Mouse (Mus musculus): ENCODE measurements around the gene Fer1l5. TPM values are rescaled to one million over a fixed set of nuclear protein-coding genes. Genes with fewer than 3 reads are reported as not detected.

Fer1l5 gene
- total and polyA plus RNA-seq, 3 experiments: 0.04 TPM; not detected in 2

GRCm38 (mm10) chr1:36445508-36445907, 73.4 kb downstream of the Fer1l5 start:
- Histone ChIP-seq H3K79me2 (replicated peaks; ENCODE audit: control insufficient read depth, insufficient read depth, low read length) (no peaks in the 10 kb centered on the region), H3K27me3 (ENCODE audit: control insufficient read depth, insufficient read depth, low read length) (no peaks in the 10 kb centered on the region), H3K36me3 (ENCODE audit: control insufficient read depth, insufficient read depth, low read length) (no peaks in the 10 kb centered on the region), H3K27ac (no peak overlapping the region), H3K4me1 (ENCODE audit: control insufficient read depth, insufficient read depth, low read length) (peaks cover 4% of the 10 kb centered on the region), H3K4me3 (peak overlapping the region; percentile 76), H3K9ac (ENCODE audit: low read depth, low read length) (no peak overlapping the region)
- no peak for DNase-seq
- WGBS: 37% methylated on average over 8 of the region's 8 CpGs
- intact Hi-C loops (cut with DNase I): loop anchor here (1.0 kb wide), 1 partner anchor 26 kb away; the partner anchor contains the start of gene Cnnm4
- TF ChIP-seq CTCF (IDR thresholded peaks at IDR 0.05) (no peak), EP300 (IDR thresholded peaks at IDR 0.05; ENCODE audit: insufficient read depth, low read depth, low read length) (no peak), POLR2A (IDR thresholded peaks at IDR 0.05; ENCODE audit: insufficient read depth, low read depth, low read length) (no peak)

GRCm38 (mm10) chr1:36446106-36446824, 74.2 kb downstream of the Fer1l5 start:
- TF ChIP-seq EP300 (IDR thresholded peaks at IDR 0.05; ENCODE audit: insufficient read depth, low read depth, low read length) (no peak), CTCF (IDR thresholded peaks at IDR 0.05) (no peak), POLR2A (IDR thresholded peaks at IDR 0.05; ENCODE audit: insufficient read depth, low read depth, low read length) (no peak)
- 60% methylated on average over 5 of the region's 5 CpGs for WGBS
- no peak for DNase-seq
- no peaks in the 10 kb centered on the region for H3K27me3 ChIP-seq (ENCODE audit: control insufficient read depth, insufficient read depth, low read length)
- no peak overlapping the region for H3K27ac ChIP-seq
- H3K4me1 ChIP-seq (ENCODE audit: control insufficient read depth, insufficient read depth, low read length): peaks cover 4% of the 10 kb centered on the region
- H3K4me3 ChIP-seq: no peak overlapping the region
- intact Hi-C loops (cut with DNase I): no loop called here
- H3K36me3 ChIP-seq (ENCODE audit: control insufficient read depth, insufficient read depth, low read length): no peaks in the 10 kb centered on the region
- no peak overlapping the region for H3K9ac ChIP-seq (ENCODE audit: low read depth, low read length)
- H3K79me2 ChIP-seq (replicated peaks; ENCODE audit: control insufficient read depth, insufficient read depth, low read length): no peaks in the 10 kb centered on the region

- Histone ChIP-seq H3K9ac (ENCODE audit: low read depth, low read length) (no peak overlapping the region), H3K27ac (no peak overlapping the region), H3K36me3 (ENCODE audit: control insufficient read depth, insufficient read depth, low read length) (no peaks in the 10 kb centered on the region), H3K4me3 (no peak overlapping the region), H3K4me1 (ENCODE audit: control insufficient read depth, insufficient read depth, low read length) (peaks cover 4% of the 10 kb centered on the region), H3K79me2 (replicated peaks; ENCODE audit: control insufficient read depth, insufficient read depth, low read length) (no peaks in the 10 kb centered on the region), H3K27me3 (ENCODE audit: control insufficient read depth, insufficient read depth, low read length) (no peaks in the 10 kb centered on the region)
- no peak for DNase-seq
- intact Hi-C loops (cut with DNase I): no loop called here
- WGBS: 84% methylated on average over 5 of the region's 5 CpGs
- TF ChIP-seq CTCF (IDR thresholded peaks at IDR 0.05) (no peak), EP300 (IDR thresholded peaks at IDR 0.05; ENCODE audit: insufficient read depth, low read depth, low read length) (no peak), POLR2A (IDR thresholded peaks at IDR 0.05; ENCODE audit: insufficient read depth, low read depth, low read length) (no peak)
Observed at GRCm38 (mm10) chr1:36446841-36447240, 74.8 kb downstream of the Fer1l5 start.

- no peak for DNase-seq
- WGBS: 76% methylated on average over 6 of the region's 6 CpGs
- no peak overlapping the region for H3K9ac ChIP-seq (ENCODE audit: low read depth, low read length)
- H3K27me3 ChIP-seq (ENCODE audit: control insufficient read depth, insufficient read depth, low read length): no peaks in the 10 kb centered on the region
- H3K4me3 ChIP-seq: no peak overlapping the region
- H3K27ac ChIP-seq: no peak overlapping the region
- no peaks in the 10 kb centered on the region for H3K36me3 ChIP-seq (ENCODE audit: control insufficient read depth, insufficient read depth, low read length)
- H3K79me2 ChIP-seq (replicated peaks; ENCODE audit: control insufficient read depth, insufficient read depth, low read length): no peaks in the 10 kb centered on the region
- intact Hi-C loops (cut with DNase I): no loop called here
- H3K4me1 ChIP-seq (ENCODE audit: control insufficient read depth, insufficient read depth, low read length): no peaks in the 10 kb centered on the region
- TF ChIP-seq CTCF (IDR thresholded peaks at IDR 0.05) (peak; percentile 35), EP300 (IDR thresholded peaks at IDR 0.05; ENCODE audit: insufficient read depth, low read depth, low read length) (no peak)
Observed at GRCm38 (mm10) chr1:36454055-36454815, 82.1 kb downstream of the Fer1l5 start.

- 23% methylated on average over 7 of the region's 7 CpGs for WGBS
- Histone ChIP-seq H3K4me1 (ENCODE audit: control insufficient read depth, insufficient read depth, low read length) (no peaks in the 10 kb centered on the region), H3K27ac (no peak overlapping the region), H3K9ac (ENCODE audit: low read depth, low read length) (no peak overlapping the region), H3K36me3 (ENCODE audit: control insufficient read depth, insufficient read depth, low read length) (no peaks in the 10 kb centered on the region), H3K79me2 (replicated peaks; ENCODE audit: control insufficient read depth, insufficient read depth, low read length) (no peaks in the 10 kb centered on the region), H3K27me3 (ENCODE audit: control insufficient read depth, insufficient read depth, low read length) (no peaks in the 10 kb centered on the region), H3K4me3 (no peak overlapping the region)
- intact Hi-C loops (cut with DNase I): no loop called here
- TF ChIP-seq EP300 (IDR thresholded peaks at IDR 0.05; ENCODE audit: insufficient read depth, low read depth, low read length) (no peak), CTCF (IDR thresholded peaks at IDR 0.05) (no peak), POLR2A (IDR thresholded peaks at IDR 0.05; ENCODE audit: insufficient read depth, low read depth, low read length) (no peak)
- no peak for DNase-seq
Observed at GRCm38 (mm10) chr1:36457388-36458014, 85.4 kb downstream of the Fer1l5 start.
